Mouse (Mus musculus) heart, postnatal 0 days (tissue): ENCODE measurements around the gene Bola1.

Experiments
- CTCF ChIP-seq: IDR thresholded peaks from 2 replicates; pipeline ENCODE4 v1.5.1; 2016; ENCODE audit warnings: antibody characterized with exemption, control low read depth, low read depth
- EP300 ChIP-seq: IDR thresholded peaks from 2 replicates; pipeline ENCODE4 v1.6.1; 2016; ENCODE audit warnings: antibody characterized with exemption, low read depth

DNA sequence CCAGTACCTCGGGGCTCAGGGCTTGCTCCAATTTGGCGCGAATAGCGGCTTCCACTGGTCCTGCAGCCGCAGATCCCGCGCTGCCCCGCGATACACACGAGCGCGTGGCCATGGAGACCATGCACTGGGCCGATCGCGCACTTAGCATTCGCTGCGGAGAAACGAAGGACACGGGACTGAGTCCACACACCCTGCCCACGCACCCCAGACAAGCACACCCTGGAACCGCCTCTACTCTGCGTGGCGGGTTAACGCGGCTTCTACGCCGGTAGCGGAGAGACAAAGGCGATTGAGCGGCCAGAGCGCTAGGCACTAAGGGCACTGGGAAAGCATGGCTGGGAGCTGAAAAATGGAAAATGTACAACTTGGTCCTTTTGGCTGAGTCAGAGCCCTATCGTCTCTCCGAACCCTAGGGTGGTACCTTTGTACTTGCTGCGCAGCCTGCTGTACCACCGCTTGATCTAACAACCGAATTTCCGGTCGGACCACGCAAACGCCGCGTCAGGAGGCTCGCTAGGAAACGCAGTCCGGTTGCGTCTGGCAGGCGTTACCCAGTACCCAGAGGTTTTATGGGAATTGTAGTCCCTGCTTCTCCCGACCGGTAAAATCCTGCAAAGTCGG is 22.3 kb downstream of the Bola1 start:
- TF ChIP-seq CTCF (no peak), EP300 (no peak)
